Mouse (Mus musculus): ENCODE results near the gene Reep6.

GRCm38 (mm10) chr10:80384115-80384639 lies 54.4 kb downstream of the Reep6 start:
- TF ChIP-seq CTCF (conservative IDR thresholded peaks at IDR 0.05; ENCODE audit: insufficient read depth, insufficient read length, low read depth, low read length), result no peak
- no peak for TF ChIP-seq POLR2A (IDR thresholded peaks at IDR 0.05; ENCODE audit: low read depth, low read length)
